9 mouse cellular contexts compared by ENCODE assay signal in genomic region chr7:112316239-112316638, GRCm38 (mm10).
DNase-seq lines count a peak whose midpoint lies in the region; ATAC-seq and TF ChIP-seq lines count a peak whose summit lies in the region.
"Had no signal": no experiment of that assay in that cellular context is flagged by ENCODE, and none has a peak within 500 bp of the region (broad histone marks: within the 10 kb centered on the region; RNA-seq: fewer than 3 reads in every experiment).

No protein-coding gene starts in this region.

- no peak for ATAC-seq in midbrain, postnatal 0 days (ENCODE audit: low FRiP score)
- ATAC-seq in midbrain, embryonic 15.5 days (replicated peaks), result no peak
- ATAC-seq in forebrain, embryonic 15.5 days (replicated peaks), result no peak
- no peak for ATAC-seq in erythroblast, adult 5-6 weeks (replicated peaks; ENCODE audit: low FRiP score, poor library complexity, severe bottlenecking)
- no peak for ATAC-seq in activated CD4-positive, CD25-positive, alpha-beta regulatory T cell, adult 4 months

- no peak overlapping the region for H3K9ac ChIP-seq in midbrain, postnatal 0 days (replicated peaks; ENCODE audit: low read length, poor library complexity, severe bottlenecking)
- H3K9ac ChIP-seq in midbrain, embryonic 15.5 days, result no peak overlapping the region
- no peak overlapping the region for H3K9ac ChIP-seq in forebrain, embryonic 15.5 days (replicated peaks)
- H3K9ac ChIP-seq: neural tube, embryonic 13.5 days had no signal

- no peak overlapping the region for H3K4me2 ChIP-seq in midbrain, postnatal 0 days (ENCODE audit: low read depth, low read length, poor library complexity, severe bottlenecking)
- H3K4me2 ChIP-seq in midbrain, embryonic 15.5 days, result no peak overlapping the region
- H3K4me2 ChIP-seq in forebrain, embryonic 15.5 days (replicated peaks), result no peak overlapping the region
- H3K4me2 ChIP-seq: neural tube, embryonic 13.5 days had no signal

- intact Hi-C loops in heart, postnatal 10 days (cut with DNase I), result no loop called here

- 67% methylated on average over 1 of the region's 1 CpGs for WGBS in midbrain, postnatal 0 days
- WGBS in midbrain, embryonic 15.5 days, result 89% methylated on average over 1 of the region's 1 CpGs
- 89% methylated on average over 1 of the region's 1 CpGs for WGBS in forebrain, embryonic 15.5 days

- DNase-seq in midbrain, postnatal 0 days (ENCODE audit: low spot score), result peak; percentile 45
- peak; percentile 85 to 88 for DNase-seq in heart, postnatal 10 days
- DNase-seq in naive thymus-derived CD4-positive, alpha-beta T cell, adult 2 months (ENCODE audit: low read depth), result peak; percentile 18

- no peak for TF ChIP-seq POLR2A in embryonic fibroblast, embryonic 13.5 days (IDR thresholded peaks at IDR 0.05; ENCODE audit: low read depth, low read length)

- TF ChIP-seq CTCF in midbrain, postnatal 0 days (IDR thresholded peaks at IDR 0.05), result no peak
- no peak for TF ChIP-seq CTCF in embryonic fibroblast, embryonic 13.5 days (IDR thresholded peaks at IDR 0.05; ENCODE audit: borderline replicate concordance, insufficient read depth, low read length)

- no peaks in the 10 kb centered on the region for H3K9me3 ChIP-seq in midbrain, postnatal 0 days (ENCODE audit: low read length)
- H3K9me3 ChIP-seq in midbrain, embryonic 15.5 days, result no peaks in the 10 kb centered on the region
- no peaks in the 10 kb centered on the region for H3K9me3 ChIP-seq in forebrain, embryonic 15.5 days
- H3K9me3 ChIP-seq: neural tube, embryonic 13.5 days had no signal

- no peak overlapping the region for H3K27ac ChIP-seq in midbrain, postnatal 0 days (ENCODE audit: low read depth, low read length)
- H3K27ac ChIP-seq in midbrain, embryonic 15.5 days, result no peak overlapping the region
- H3K27ac ChIP-seq in embryonic fibroblast, embryonic 13.5 days (ENCODE audit: insufficient read depth, low read length), result peak overlapping the region; percentile 12; the same call in 1 of the 2 replicates
- H3K27ac ChIP-seq in forebrain, embryonic 15.5 days (replicated peaks), result no peak overlapping the region
- H3K27ac ChIP-seq: neural tube, embryonic 13.5 days had no signal

- no peaks in the 10 kb centered on the region for H3K36me3 ChIP-seq in midbrain, postnatal 0 days (ENCODE audit: insufficient read depth, low read length)
- H3K36me3 ChIP-seq in midbrain, embryonic 15.5 days (replicated peaks), result no peaks in the 10 kb centered on the region
- H3K36me3 ChIP-seq in forebrain, embryonic 15.5 days, result no peaks in the 10 kb centered on the region
- H3K36me3 ChIP-seq: neural tube, embryonic 13.5 days had no signal

- no peaks in the 10 kb centered on the region; the same call in 1 of the 2 replicates for H3K4me1 ChIP-seq in midbrain, postnatal 0 days (ENCODE audit: insufficient read depth, low read length)
- H3K4me1 ChIP-seq in midbrain, embryonic 15.5 days, result peaks cover 5% of the 10 kb centered on the region; the same call in 1 of the 2 replicates
- H3K4me1 ChIP-seq in embryonic fibroblast, embryonic 13.5 days (ENCODE audit: control insufficient read depth, insufficient read depth, low read length), result no peaks in the 10 kb centered on the region
- no peaks in the 10 kb centered on the region for H3K4me1 ChIP-seq in forebrain, embryonic 15.5 days

- no peaks in the 10 kb centered on the region for H3K27me3 ChIP-seq in midbrain, postnatal 0 days (ENCODE audit: insufficient read depth, low read length)
- H3K27me3 ChIP-seq in midbrain, embryonic 15.5 days (replicated peaks), result no peaks in the 10 kb centered on the region
- H3K27me3 ChIP-seq in forebrain, embryonic 15.5 days, result no peaks in the 10 kb centered on the region
- H3K27me3 ChIP-seq: neural tube, embryonic 13.5 days had no signal

- no peak overlapping the region for H3K4me3 ChIP-seq in midbrain, postnatal 0 days (ENCODE audit: low read depth, low read length)
- H3K4me3 ChIP-seq in midbrain, embryonic 15.5 days, result no peak overlapping the region
- H3K4me3 ChIP-seq in embryonic fibroblast, embryonic 13.5 days (ENCODE audit: insufficient read depth, low read length), result no peak overlapping the region
- no peak overlapping the region for H3K4me3 ChIP-seq in forebrain, embryonic 15.5 days
- H3K4me3 ChIP-seq: neural tube, embryonic 13.5 days had no signal

Comparison
In these comparisons a context has a peak if more than half of its experiments do, and no peak if none do; other contexts are left out.
1. DNase-seq: peak in every context shown above with its lines; median percentile 86 in heart, postnatal 10 days; 45 in midbrain, postnatal 0 days; 18 in naive thymus-derived CD4-positive, alpha-beta T cell, adult 2 months.